Mouse (Mus musculus) erythroblast, embryonic 14.5 days (primary cell): ENCODE data around the gene Plekhg4.

Experiments
- GATA1 ChIP-seq: IDR thresholded peaks from 2 replicates; pipeline ENCODE4 v1.6.1; 2012; ENCODE audit warnings: low read length, inconsistent platforms, mixed read lengths
- TAL1 ChIP-seq: IDR thresholded peaks from 3 replicates; pipeline ENCODE4 v1.6.1; 2012; ENCODE audit warnings: low read length, inconsistent platforms, mixed read lengths

GRCm38 (mm10) chr8:105356681-105357080 is 16.4 kb upstream of the Plekhg4 start:
- TF ChIP-seq GATA1 (no peak), TAL1 (no peak)
